Mouse (Mus musculus): ENCODE results near the gene Zfp52.
A peak's percentile ranks its signal among the peaks of the same experiment; 100 is the strongest.

- TF ChIP-seq CTCF (IDR thresholded peaks at IDR 0.05; ENCODE audit: low read depth) (peak; percentile 89), EP300 (optimal IDR thresholded peaks at IDR 0.05) (no peak)
Observed at GRCm38 (mm10) chr17:21515403-21516105, 19.8 kb upstream of the Zfp52 start.

Measured in stomach, postnatal 0 days (tissue).